Comparison of ENCODE assay signal across 8 mouse cellular contexts in the genomic region with DNA sequence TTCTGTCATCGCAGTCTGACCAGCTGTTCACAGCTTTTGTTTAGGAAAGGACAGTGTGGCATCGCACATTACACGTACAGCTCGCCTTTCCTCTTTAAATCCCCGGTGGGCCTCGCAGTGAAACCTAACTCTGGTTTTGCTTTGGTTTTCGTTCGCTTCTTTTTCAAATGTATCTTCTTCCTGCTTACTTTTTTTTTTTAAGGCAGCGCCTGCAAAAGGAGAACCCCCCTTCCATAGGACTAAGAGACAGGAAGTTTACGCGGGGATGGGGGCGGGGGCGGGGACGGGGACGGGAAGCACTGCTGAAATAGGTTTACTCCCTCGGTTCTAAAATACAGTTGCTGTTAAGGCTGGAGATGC. TPM values are rescaled to one million over a fixed set of nuclear protein-coding genes. Genes with fewer than 3 reads are reported as not detected.
A peak's percentile ranks its signal among the peaks of the same experiment; 100 is the strongest.
DNase-seq lines count a peak whose midpoint lies in the region; ATAC-seq and TF ChIP-seq lines count a peak whose summit lies in the region.

No protein-coding gene starts in this region.

- H3K9me3 ChIP-seq in kidney, embryonic 15.5 days (replicated peaks): 0 out of 2 replicates have a peak, but pooled peaks cover 3% of the 10 kb centered on the region
- no peaks in the 10 kb centered on the region for H3K9me3 ChIP-seq in lung, embryonic 14.5 days (ENCODE audit: low read depth, low read length)

- DNase-seq in spleen, adult 18-20 months: peak; percentile 5 to 14
- DNase-seq in spleen, adult 12 weeks (ENCODE audit: low spot score): no peak
- DNase-seq in heart, adult 8-10 months (ENCODE audit: low spot score): peak; percentile 49
- peak; percentile 77 for DNase-seq in lung, embryonic 14.5 days
- no peak for DNase-seq in urinary bladder, adult 18-20 months (ENCODE audit: low spot score in 2 of 2)

- H3K4me1 ChIP-seq in kidney, embryonic 15.5 days: peaks cover 8% of the 10 kb centered on the region; the same call in 1 of the 2 replicates
- no peaks in the 10 kb centered on the region for H3K4me1 ChIP-seq in lung, embryonic 14.5 days (ENCODE audit: insufficient read depth)

- peak overlapping the region; percentile 60 for H3K4me2 ChIP-seq in kidney, embryonic 15.5 days
- peak overlapping the region; percentile 53 for H3K4me2 ChIP-seq in lung, embryonic 14.5 days

- WGBS in kidney, embryonic 15.5 days: 16% methylated on average over 16 of the region's 16 CpGs
- 14% methylated on average over 16 of the region's 16 CpGs for WGBS in lung, embryonic 14.5 days

- H3K27ac ChIP-seq in kidney, embryonic 15.5 days: peak overlapping the region; percentile 90
- H3K27ac ChIP-seq in lung, embryonic 14.5 days (ENCODE audit: low read depth): peak overlapping the region; percentile 88

- peak overlapping the region; percentile 39 for H3K4me3 ChIP-seq in kidney, embryonic 15.5 days (replicated peaks)
- H3K4me3 ChIP-seq in lung, embryonic 14.5 days (ENCODE audit: low read depth, low read length): peak overlapping the region; percentile 31

- peak; percentile 64 for ATAC-seq in common myeloid progenitor, adult 5-6 weeks (replicated peaks; ENCODE audit: low read depth, poor library complexity, severe bottlenecking)
- peak; percentile 82 for ATAC-seq in kidney, embryonic 15.5 days (replicated peaks; ENCODE audit: low FRiP score)
- peak; percentile 84 for ATAC-seq in lung, embryonic 14.5 days (ENCODE audit: insufficient read depth)
- peak; percentile 27 for ATAC-seq in neutrophil, adult 5-6 weeks (ENCODE audit: extremely low read depth, insufficient number of reproducible peaks, low FRiP score, poor library complexity, severe bottlenecking)

- no peak for TF ChIP-seq CTCF in lung, embryonic 14.5 days (IDR thresholded peaks at IDR 0.05; ENCODE audit: low read depth)

- no peaks in the 10 kb centered on the region for H3K27me3 ChIP-seq in kidney, embryonic 15.5 days
- H3K27me3 ChIP-seq in lung, embryonic 14.5 days (ENCODE audit: insufficient read depth, low read length): no peaks in the 10 kb centered on the region

- H3K9ac ChIP-seq in kidney, embryonic 15.5 days: peak overlapping the region; percentile 27; the same call in 1 of the 2 replicates
- H3K9ac ChIP-seq in lung, embryonic 14.5 days: peak overlapping the region; percentile 44

- H3K36me3 ChIP-seq in kidney, embryonic 15.5 days: no peaks in the 10 kb centered on the region
- H3K36me3 ChIP-seq in lung, embryonic 14.5 days (ENCODE audit: insufficient read depth): no peaks in the 10 kb centered on the region

RNA-seq across cellular contexts. Expression of a gene that starts 12.0 kb away (rescaled TPM):
- total RNA-seq in common myeloid progenitor, adult 5-6 weeks (2017): 64.8 and 82.6 TPM in 2 replicates
- total RNA-seq in heart, adult 8-10 months (2022): 10 to 100 TPM; 25.2 to 38.5 (median 34.8) TPM
- 95.7 and 101 TPM in 2 replicates for polyA plus RNA-seq in kidney, embryonic 15.5 days (2015; fragmentation: Nextera tagmentation; extraction: Ambion mirVana)
- polyA plus RNA-seq in lung, embryonic 14.5 days (2014; fragmentation: Nextera tagmentation; extraction: Ambion mirVana): 55.8 and 57.6 TPM in 2 replicates
- total RNA-seq in neutrophil, adult 5-6 weeks (2017): 2.1 and 3.1 TPM in 2 replicates

Comparison
In these comparisons a context has a peak if more than half of its experiments do, and no peak if none do; other contexts are left out.
1. DNase-seq: peak in spleen, adult 18-20 months (2 of 2), heart, adult 8-10 months (single experiment) and lung, embryonic 14.5 days (single experiment); none in spleen, adult 12 weeks (single experiment) and urinary bladder, adult 18-20 months (0 of 2).
2. ATAC-seq: peak in every context shown above with its lines; median percentile 84 in lung, embryonic 14.5 days; 82 in kidney, embryonic 15.5 days; 64 in common myeloid progenitor, adult 5-6 weeks; 27 in neutrophil, adult 5-6 weeks.